Mouse (Mus musculus) liver, embryonic 15.5 days (tissue): ENCODE measurements around the gene Cav3. TPM values are rescaled to one million over a fixed set of nuclear protein-coding genes. Genes with fewer than 3 reads are reported as not detected.

Experiments
- ATAC-seq: fragments of 200-750 bp; cut with Nextera tagmentation; 2 replicates; pipeline ENCODE4 v1.8.0; 2017; ENCODE audit warnings: moderate number of reproducible peaks, mild to moderate bottlenecking, moderate library complexity; ENCODE audit not compliant: insufficient read depth
- H3K27ac ChIP-seq: fragments of 300-500 bp; sonication (generic); replicated peaks from 2 replicates; pipeline ENCODE4 v1.5.1; 2015; ENCODE audit warnings: mild to moderate bottlenecking, inconsistent platforms
- H3K27me3 ChIP-seq: fragments of 300-500 bp; sonication (generic); 2 replicates; pipeline ENCODE4 v1.6.1; 2015; ENCODE audit warnings: mild to moderate bottlenecking, inconsistent platforms
- H3K36me3 ChIP-seq: fragments of 300-500 bp; sonication (generic); replicated peaks from 2 replicates; pipeline ENCODE4 v1.6.1; 2015; ENCODE audit warnings: moderate library complexity, mild to moderate bottlenecking, inconsistent platforms
- H3K4me1 ChIP-seq: fragments of 300-500 bp; sonication (generic); replicated peaks from 2 replicates; pipeline ENCODE4 v1.6.1; 2015; ENCODE audit warnings: inconsistent platforms
- H3K4me2 ChIP-seq: fragments of 300-500 bp; sonication (generic); 2 replicates; pipeline ENCODE4 v1.6.1; 2015; ENCODE audit warnings: moderate library complexity, mild to moderate bottlenecking, inconsistent platforms
- H3K4me3 ChIP-seq: fragments of 300-500 bp; sonication (generic); replicated peaks from 2 replicates; pipeline ENCODE4 v1.5.1; 2015; ENCODE audit warnings: mild to moderate bottlenecking, inconsistent platforms
- H3K9ac ChIP-seq: fragments of 300-500 bp; sonication (generic); 2 replicates; pipeline ENCODE4 v1.6.1; 2015; ENCODE audit warnings: moderate library complexity, mild to moderate bottlenecking, inconsistent platforms
- H3K9me3 ChIP-seq: fragments of 300-500 bp; sonication (generic); replicated peaks from 2 replicates; pipeline ENCODE4 v1.6.1; 2016; ENCODE audit warnings: inconsistent platforms
- WGBS: fragments of 180-500 bp; shearing (Covaris S2); methylation state at CpG from one replicate; pipeline ENCODE4 v1.1.7; 2015; ENCODE audit warnings: mixed read lengths; ENCODE audit not compliant: insufficient replicate concordance; 5-methylcytosine and 5-hydroxymethylcytosine counted together
- polyA plus RNA-seq: library from polyadenylated mRNA; unstranded; fragments of >200 nt; fragmentation: Nextera tagmentation; extraction: Ambion mirVana; gene quantifications from 2 replicates; pipeline ENCODE4 v1.2.1, GENCODE M21; 2015

Gene Cav3
- polyA plus RNA-seq, 1 experiment from 2014 or later: 2.1 TPM

GRCm38 (mm10) chr6:112495219-112495618, 35.9 kb downstream of the Cav3 start:
- 47% methylated on average over 4 of the region's 4 CpGs for WGBS
- H3K36me3 ChIP-seq: no peaks in the 10 kb centered on the region
- no peak for ATAC-seq
- H3K4me2 ChIP-seq: no peak overlapping the region
- H3K27ac ChIP-seq: no peak overlapping the region
- H3K4me3 ChIP-seq: no peak overlapping the region
- H3K9me3 ChIP-seq: no peaks in the 10 kb centered on the region
- H3K27me3 ChIP-seq: peaks cover 10% of the 10 kb centered on the region
- no peak overlapping the region for H3K9ac ChIP-seq
- no peaks in the 10 kb centered on the region; the same call in 1 of the 2 replicates for H3K4me1 ChIP-seq

- H3K27ac ChIP-seq: no peak overlapping the region
- no peaks in the 10 kb centered on the region; the same call in 1 of the 2 replicates for H3K4me1 ChIP-seq
- no peak overlapping the region for H3K4me2 ChIP-seq
- no peaks in the 10 kb centered on the region for H3K36me3 ChIP-seq
- no peak overlapping the region for H3K9ac ChIP-seq
- no peaks in the 10 kb centered on the region for H3K9me3 ChIP-seq
- ATAC-seq: peak; percentile 5; the same call in 1 of the 2 replicates
- no peak overlapping the region for H3K4me3 ChIP-seq
- H3K27me3 ChIP-seq: no peaks in the 10 kb centered on the region; the same call in 1 of the 2 replicates
- 48% methylated on average over 8 of the region's 8 CpGs for whole genome bisulfite sequencing
Observed at GRCm38 (mm10) chr6:112496291-112497060, 37.2 kb downstream of the Cav3 start.

GRCm38 (mm10) chr6:112497456-112497855, 38.2 kb downstream of the Cav3 start:
- no peaks in the 10 kb centered on the region for H3K9me3 ChIP-seq

GRCm38 (mm10) chr6:112498716-112499115, 39.4 kb downstream of the Cav3 start:
- H3K27me3 ChIP-seq: no peaks in the 10 kb centered on the region
- no peak overlapping the region for H3K4me3 ChIP-seq
- H3K9ac ChIP-seq: no peak overlapping the region
- ATAC-seq: no peak
- 53% methylated on average over 3 of the region's 3 CpGs for WGBS
- no peaks in the 10 kb centered on the region for H3K9me3 ChIP-seq
- no peaks in the 10 kb centered on the region for H3K36me3 ChIP-seq
- no peak overlapping the region for H3K27ac ChIP-seq
- no peaks in the 10 kb centered on the region; the same call in 1 of the 2 replicates for H3K4me1 ChIP-seq
- H3K4me2 ChIP-seq: no peak overlapping the region

More at GRCm38 (mm10) chr6:112497456-112497855, 38.2 kb downstream of the Cav3 start:
- Histone ChIP-seq H3K4me1 (no peaks in the 10 kb centered on the region; the same call in 1 of the 2 replicates), H3K4me2 (no peak overlapping the region), H3K27me3 (no peaks in the 10 kb centered on the region), H3K36me3 (no peaks in the 10 kb centered on the region), H3K27ac (no peak overlapping the region), H3K9ac (no peak overlapping the region), H3K4me3 (no peak overlapping the region)
- no peak for ATAC-seq
- WGBS: 37% methylated on average over 2 of the region's 2 CpGs

GRCm38 (mm10) chr6:112499456-112499855, 40.2 kb downstream of the Cav3 start:
- peak; percentile 47; the same call in 1 of the 2 replicates for ATAC-seq
- 46% methylated on average over 2 of the region's 2 CpGs for WGBS
- Histone ChIP-seq H3K27ac (no peak overlapping the region), H3K4me1 (no peaks in the 10 kb centered on the region; the same call in 1 of the 2 replicates), H3K9me3 (no peaks in the 10 kb centered on the region), H3K27me3 (no peaks in the 10 kb centered on the region), H3K4me2 (no peak overlapping the region), H3K4me3 (no peak overlapping the region), H3K36me3 (no peaks in the 10 kb centered on the region), H3K9ac (no peak overlapping the region)

- H3K36me3 ChIP-seq: no peaks in the 10 kb centered on the region
- no peak overlapping the region for H3K27ac ChIP-seq
- H3K4me3 ChIP-seq: no peak overlapping the region
- H3K4me1 ChIP-seq: no peaks in the 10 kb centered on the region; the same call in 1 of the 2 replicates
- 43% methylated on average over 2 of the region's 2 CpGs for WGBS
- no peaks in the 10 kb centered on the region for H3K27me3 ChIP-seq
- H3K4me2 ChIP-seq: no peak overlapping the region
- no peak; the same call in 1 of the 2 replicates for ATAC-seq
- no peaks in the 10 kb centered on the region for H3K9me3 ChIP-seq
- no peak overlapping the region for H3K9ac ChIP-seq
Observed at GRCm38 (mm10) chr6:112501156-112501555, 41.9 kb downstream of the Cav3 start.

GRCm38 (mm10) chr6:112507617-112508016, 48.3 kb downstream of the Cav3 start:
- 27% methylated on average over 2 of the region's 2 CpGs for WGBS
- no peak overlapping the region for H3K4me3 ChIP-seq
- no peaks in the 10 kb centered on the region for H3K4me1 ChIP-seq
- no peaks in the 10 kb centered on the region for H3K36me3 ChIP-seq
- no peak overlapping the region for H3K4me2 ChIP-seq
- no peaks in the 10 kb centered on the region for H3K27me3 ChIP-seq
- H3K9ac ChIP-seq: no peak overlapping the region
- ATAC-seq: no peak
- no peaks in the 10 kb centered on the region for H3K9me3 ChIP-seq
- H3K27ac ChIP-seq: no peak overlapping the region

- Histone ChIP-seq H3K27ac (no peak overlapping the region), H3K4me3 (no peak overlapping the region), H3K27me3 (no peaks in the 10 kb centered on the region), H3K4me2 (no peak overlapping the region), H3K4me1 (no peaks in the 10 kb centered on the region), H3K9me3 (no peaks in the 10 kb centered on the region), H3K9ac (no peak overlapping the region), H3K36me3 (no peaks in the 10 kb centered on the region)
- 46% methylated on average over 2 of the region's 2 CpGs for whole genome bisulfite sequencing
- no peak for ATAC-seq
Observed at GRCm38 (mm10) chr6:112509590-112510131, 50.4 kb downstream of the Cav3 start.

GRCm38 (mm10) chr6:112510346-112510745, 51.0 kb downstream of the Cav3 start:
- 57% methylated on average over 4 of the region's 4 CpGs for WGBS
- H3K4me3 ChIP-seq: no peak overlapping the region
- no peak overlapping the region for H3K4me2 ChIP-seq
- ATAC-seq: no peak
- no peaks in the 10 kb centered on the region for H3K9me3 ChIP-seq
- no peaks in the 10 kb centered on the region for H3K27me3 ChIP-seq
- H3K4me1 ChIP-seq: no peaks in the 10 kb centered on the region
- H3K9ac ChIP-seq: no peak overlapping the region
- no peaks in the 10 kb centered on the region for H3K36me3 ChIP-seq
- no peak overlapping the region for H3K27ac ChIP-seq

- Histone ChIP-seq H3K27me3 (no peaks in the 10 kb centered on the region), H3K4me3 (no peak overlapping the region), H3K4me2 (no peak overlapping the region), H3K9ac (no peak overlapping the region), H3K27ac (no peak overlapping the region), H3K36me3 (no peaks in the 10 kb centered on the region), H3K9me3 (no peaks in the 10 kb centered on the region), H3K4me1 (no peaks in the 10 kb centered on the region)
- WGBS: 70% methylated on average over 6 of the region's 6 CpGs
- no peak for ATAC-seq
Observed at GRCm38 (mm10) chr6:112514591-112514990, 55.3 kb downstream of the Cav3 start.

- Histone ChIP-seq H3K27me3 (no peaks in the 10 kb centered on the region), H3K9ac (no peak overlapping the region), H3K27ac (no peak overlapping the region), H3K9me3 (no peaks in the 10 kb centered on the region), H3K4me1 (no peaks in the 10 kb centered on the region), H3K4me3 (no peak overlapping the region), H3K36me3 (no peaks in the 10 kb centered on the region), H3K4me2 (no peak overlapping the region)
- ATAC-seq: no peak
- 51% methylated on average over 1 of the region's 1 CpGs for WGBS
Observed at GRCm38 (mm10) chr6:112516496-112516895, 57.2 kb downstream of the Cav3 start.
